Mouse (Mus musculus) brown adipose tissue, adult 24 weeks (tissue): ENCODE results near the gene Atp1a2. TPM values are rescaled to one million over a fixed set of nuclear protein-coding genes. Genes with fewer than 3 reads are reported as not detected.
"Not testable (repeated sequence)": the region's sequence is repeated elsewhere in the genome, so short reads cannot be mapped to it uniquely, and the experiment has no call there.

Experiments
- H3K27ac ChIP-seq: fragments of 200-500 bp; replicated peaks from 2 replicates; pipeline ENCODE4 v1.5.1; 2012; ENCODE audit warnings: low read depth, mild to moderate bottlenecking, low read length
- H3K4me1 ChIP-seq: fragments of 200-500 bp; 2 replicates; pipeline ENCODE4 v1.6.1; 2012; ENCODE audit warnings: low read length, mixed read lengths; ENCODE audit not compliant: control insufficient read depth, insufficient read depth, insufficient read length
- H3K4me3 ChIP-seq: fragments of 200-500 bp; 2 replicates; pipeline ENCODE4 v1.5.1; 2012; ENCODE audit warnings: low read depth, mild to moderate bottlenecking, low read length, moderate library complexity; ENCODE audit not compliant: insufficient read depth
- polyA plus RNA-seq: library from polyadenylated mRNA; stranded (reverse); fragments of >200 nt; gene quantifications from 2 replicates; pipeline ENCODE4 v1.2.4, GENCODE M21; 2012; ENCODE audit not compliant: missing spikeins, insufficient read depth, insufficient read length

Gene Atp1a2
- polyA plus RNA-seq, 1 experiment: 428 TPM

GRCm38 (mm10) chr1:172278328-172278727 lies 19.5 kb downstream of the Atp1a2 start:
- no peak overlapping the region for H3K4me3 ChIP-seq
- H3K4me1 ChIP-seq: peaks cover 3% of the 10 kb centered on the region; the same call in 1 of the 2 replicates
- H3K27ac ChIP-seq: no peak overlapping the region

GRCm38 (mm10) chr1:172277172-172277571 lies 20.7 kb downstream of the Atp1a2 start:
- peak overlapping the region; percentile 5; the same call in 1 of the 2 replicates for H3K27ac ChIP-seq
- H3K4me3 ChIP-seq: no peak overlapping the region
- peaks cover 3% of the 10 kb centered on the region; the same call in 1 of the 2 replicates for H3K4me1 ChIP-seq

GRCm38 (mm10) chr1:172274547-172274946 lies 23.3 kb downstream of the Atp1a2 start:
- Histone ChIP-seq H3K27ac (peak overlapping the region; percentile 63), H3K4me3 (no peak overlapping the region), H3K4me1 (no peaks in the 10 kb centered on the region)

GRCm38 (mm10) chr1:172274116-172274515 lies 23.7 kb downstream of the Atp1a2 start:
- Histone ChIP-seq H3K4me1 (no peaks in the 10 kb centered on the region), H3K4me3 (no peak overlapping the region), H3K27ac (peak overlapping the region; percentile 56)

- Histone ChIP-seq H3K27ac (peak overlapping the region; percentile 59; the same call in 1 of the 2 replicates), H3K4me3 (no peak overlapping the region), H3K4me1 (no peaks in the 10 kb centered on the region)
Measured at GRCm38 (mm10) chr1:172273386-172273785, 24.5 kb downstream of the Atp1a2 start.

GRCm38 (mm10) chr1:172271765-172272164 lies 26.1 kb downstream of the Atp1a2 start:
- Histone ChIP-seq H3K4me3 (no peak overlapping the region), H3K27ac (no peak overlapping the region), H3K4me1 (no peaks in the 10 kb centered on the region)

GRCm38 (mm10) chr1:172271208-172271607 lies 26.7 kb downstream of the Atp1a2 start:
- Histone ChIP-seq H3K4me1 (no peaks in the 10 kb centered on the region), H3K4me3 (no peak overlapping the region), H3K27ac (no peak overlapping the region)

- Histone ChIP-seq H3K27ac (no peak within 1 kb of the TSS), H3K4me1 (no peaks in the 10 kb centered on the region), H3K4me3 (no peak within 1 kb of the TSS)
Measured at GRCm38 (mm10) chr1:172261477-172262078, 36.3 kb downstream of the Atp1a2 start, which contains the start of gene Igsf8. Gene Igsf8, plus strand, starts transcription at chr1:172261641.

GRCm38 (mm10) chr1:172258314-172258713 lies 39.5 kb downstream of the Atp1a2 start, which contains the start of gene Atp1a4:
Gene Atp1a4, minus strand, starts transcription at chr1:172258414.
- Histone ChIP-seq H3K4me1 (no peaks in the 10 kb centered on the region), H3K4me3 (no peak within 1 kb of the TSS), H3K27ac (no peak within 1 kb of the TSS)

- Histone ChIP-seq H3K27ac (no peak overlapping the region), H3K4me3 (no peak overlapping the region), H3K4me1 (no peaks in the 10 kb centered on the region)
Measured at GRCm38 (mm10) chr1:172247679-172248078, 50.2 kb downstream of the Atp1a2 start.

- Histone ChIP-seq H3K27ac (no peak overlapping the region), H3K4me3 (no peak overlapping the region), H3K4me1 (no peaks in the 10 kb centered on the region)
Measured at GRCm38 (mm10) chr1:172247216-172247615, 50.6 kb downstream of the Atp1a2 start.

GRCm38 (mm10) chr1:172244645-172245044 lies 53.2 kb downstream of the Atp1a2 start:
- not testable (repeated sequence) for H3K4me3 ChIP-seq, H3K4me1 ChIP-seq, H3K27ac ChIP-seq

- no peak overlapping the region for H3K27ac ChIP-seq
- H3K4me3 ChIP-seq: no peak overlapping the region
- no peaks in the 10 kb centered on the region for H3K4me1 ChIP-seq
Measured at GRCm38 (mm10) chr1:172243547-172244205, 54.2 kb downstream of the Atp1a2 start.

GRCm38 (mm10) chr1:172242401-172242800 lies 55.5 kb downstream of the Atp1a2 start:
- no peak overlapping the region for H3K27ac ChIP-seq
- no peak overlapping the region for H3K4me3 ChIP-seq

GRCm38 (mm10) chr1:172240945-172241708 lies 56.7 kb downstream of the Atp1a2 start:
- H3K27ac ChIP-seq: no peak overlapping the region
- no peak overlapping the region for H3K4me3 ChIP-seq
- no peaks in the 10 kb centered on the region for H3K4me1 ChIP-seq

More at GRCm38 (mm10) chr1:172242401-172242800, 55.5 kb downstream of the Atp1a2 start:
- H3K4me1 ChIP-seq: no peaks in the 10 kb centered on the region
